Mouse (Mus musculus) leukemia stem cell, adult 10-12 weeks (primary cell): ENCODE measurements around the gene Pdia4. TPM values are rescaled to one million over a fixed set of nuclear protein-coding genes. Genes with fewer than 3 reads are reported as not detected.

Experiments
- polyA plus RNA-seq: library from polyadenylated mRNA; stranded (reverse); fragments of >175 nt; gene quantifications from 2 replicates; pipeline ENCODE4 v1.2.3, GENCODE M21; 2012; ENCODE audit warnings: low replicate concordance

The Pdia4 gene
- polyA plus RNA-seq: 1.6 and 2.9 TPM in 2 replicates

GRCm38 (mm10) chr6:47813257-47813878, at the start of gene Pdia4:
TSS of gene Pdia4 (minus strand) at chr6:47813430.

GRCm38 (mm10) chr6:47835482-47835983, 22.3 kb upstream of the Pdia4 start, which contains the start of gene Zfp398:
TSS of gene Zfp398 (plus strand) at chr6:47835661.

GRCm38 (mm10) chr6:47830104-47831078, 17.2 kb upstream of the Pdia4 start, which contains the start of gene Zfp786:
TSS of gene Zfp786 (minus strand) at chr6:47830867.

Other genes with a start within 250 kb of the Pdia4 start
- 18.5 and 23.7 TPM in 2 replicates for gene Ezh2, start 218.1 kb downstream of the Pdia4 start, polyA plus RNA-seq
- gene Zfp786, start 17.4 kb upstream of the Pdia4 start, polyA plus RNA-seq: 0.06 and 0.09 TPM in 2 replicates
- gene Zfp398, start 22.2 kb upstream of the Pdia4 start, polyA plus RNA-seq: 4.1 and 6.1 TPM in 2 replicates
- 9.4 and 22.8 TPM in 2 replicates for gene Zfp282, start 63.8 kb upstream of the Pdia4 start, polyA plus RNA-seq
- gene Zfp212, start 107.0 kb upstream of the Pdia4 start, polyA plus RNA-seq: 12.8 and 14.1 TPM in 2 replicates
- 4.3 and 11.5 TPM in 2 replicates for gene Zfp956, start 140.0 kb upstream of the Pdia4 start, polyA plus RNA-seq
- 63.6 and 67.8 TPM in 2 replicates for gene Zfp777, start 235.5 kb upstream of the Pdia4 start, polyA plus RNA-seq